In genomic region chr2:61811163-61811506, GRCm38 (mm10) we compare ENCODE assay signal across 7 mouse cellular contexts. TPM values are rescaled to one million over a fixed set of nuclear protein-coding genes. Genes with fewer than 3 reads are reported as not detected.
DNase-seq lines count a peak whose midpoint lies in the region; ATAC-seq and TF ChIP-seq lines count a peak whose summit lies in the region.

No protein-coding gene starts in this region.

- H3K9me3 ChIP-seq in neural tube, embryonic 11.5 days (ENCODE audit: control insufficient read depth, low read length) = no peaks in the 10 kb centered on the region
- no peaks in the 10 kb centered on the region for H3K9me3 ChIP-seq in forebrain, embryonic 12.5 days
- no peaks in the 10 kb centered on the region for H3K9me3 ChIP-seq in liver, embryonic 12.5 days (replicated peaks)
- H3K9me3 ChIP-seq in stomach, postnatal 0 days (ENCODE audit: control insufficient read depth, low read length) = no peaks in the 10 kb centered on the region

- H3K27ac ChIP-seq in neural tube, embryonic 11.5 days (ENCODE audit: low read depth, low read length) = no peak overlapping the region
- peak overlapping the region; percentile 78 for H3K27ac ChIP-seq in forebrain, embryonic 12.5 days
- no peak overlapping the region for H3K27ac ChIP-seq in liver, embryonic 12.5 days
- H3K27ac ChIP-seq in stomach, postnatal 0 days (replicated peaks) = no peak overlapping the region

- H3K27me3 ChIP-seq in neural tube, embryonic 11.5 days (ENCODE audit: control insufficient read depth, insufficient read depth, low read length) = peaks cover 83% of the 10 kb centered on the region
- H3K27me3 ChIP-seq in forebrain, embryonic 12.5 days = peaks cover 72% of the 10 kb centered on the region
- peaks cover 95% of the 10 kb centered on the region for H3K27me3 ChIP-seq in liver, embryonic 12.5 days (replicated peaks)
- peaks cover 32% of the 10 kb centered on the region; the same call in 1 of the 2 replicates for H3K27me3 ChIP-seq in stomach, postnatal 0 days (ENCODE audit: control insufficient read depth, insufficient read depth, low read length)

- H3K4me1 ChIP-seq in neural tube, embryonic 11.5 days (ENCODE audit: control insufficient read depth, insufficient read depth, low read length) = peaks cover 12% of the 10 kb centered on the region; the same call in 1 of the 2 replicates
- peaks cover 25% of the 10 kb centered on the region for H3K4me1 ChIP-seq in forebrain, embryonic 12.5 days
- peaks cover 30% of the 10 kb centered on the region for H3K4me1 ChIP-seq in liver, embryonic 12.5 days
- H3K4me1 ChIP-seq in stomach, postnatal 0 days (replicated peaks; ENCODE audit: control insufficient read depth, insufficient read depth) = no peaks in the 10 kb centered on the region; the same call in 1 of the 2 replicates

- no peak overlapping the region for H3K9ac ChIP-seq in neural tube, embryonic 11.5 days (ENCODE audit: low read length)
- peak overlapping the region; percentile 75 for H3K9ac ChIP-seq in forebrain, embryonic 12.5 days
- H3K9ac ChIP-seq in liver, embryonic 12.5 days = no peak overlapping the region
- H3K9ac ChIP-seq in stomach, postnatal 0 days (ENCODE audit: low read length) = no peak overlapping the region

- peak overlapping the region; percentile 42; the same call in 1 of the 2 replicates for H3K4me3 ChIP-seq in neural tube, embryonic 11.5 days (ENCODE audit: low read depth, low read length)
- peak overlapping the region; percentile 53 for H3K4me3 ChIP-seq in forebrain, embryonic 12.5 days (replicated peaks)
- peak overlapping the region; percentile 48; the same call in 1 of the 2 replicates for H3K4me3 ChIP-seq in liver, embryonic 12.5 days
- peak overlapping the region; percentile 45; the same call in 1 of the 2 replicates for H3K4me3 ChIP-seq in stomach, postnatal 0 days (ENCODE audit: low read depth, low read length)

- H3K36me3 ChIP-seq in neural tube, embryonic 11.5 days (ENCODE audit: control insufficient read depth, insufficient read depth, low read length) = no peaks in the 10 kb centered on the region
- no peaks in the 10 kb centered on the region for H3K36me3 ChIP-seq in forebrain, embryonic 12.5 days (replicated peaks)
- H3K36me3 ChIP-seq in liver, embryonic 12.5 days = no peaks in the 10 kb centered on the region
- H3K36me3 ChIP-seq in stomach, postnatal 0 days (ENCODE audit: control insufficient read depth, insufficient read depth, low read length) = no peaks in the 10 kb centered on the region

- 3% methylated on average over 8 of the region's 8 CpGs for WGBS in neural tube, embryonic 11.5 days
- WGBS in forebrain, embryonic 12.5 days = 4% methylated on average over 8 of the region's 8 CpGs
- 12% methylated on average over 8 of the region's 8 CpGs for whole genome bisulfite sequencing in liver, embryonic 12.5 days (ENCODE audit: insufficient replicate concordance)
- WGBS in stomach, postnatal 0 days = 40% methylated on average over 8 of the region's 8 CpGs

- no peak for TF ChIP-seq CTCF in stomach, postnatal 0 days (IDR thresholded peaks at IDR 0.05; ENCODE audit: low read depth)

- no peak for TF ChIP-seq EP300 in stomach, postnatal 0 days (optimal IDR thresholded peaks at IDR 0.05)

- peak overlapping the region; percentile 78 for H3K4me2 ChIP-seq in neural tube, embryonic 11.5 days (ENCODE audit: low read depth)
- peak overlapping the region; percentile 85 for H3K4me2 ChIP-seq in forebrain, embryonic 12.5 days
- H3K4me2 ChIP-seq in liver, embryonic 12.5 days = peak overlapping the region; percentile 76
- H3K4me2 ChIP-seq in stomach, postnatal 0 days (replicated peaks; ENCODE audit: low read depth) = peak overlapping the region; percentile 81; the same call in 1 of the 2 replicates

- peak; percentile 50 for DNase-seq in neural tube, embryonic 11.5 days (ENCODE audit: low spot score)
- no peak for DNase-seq in neural tube, embryonic 10.5 days (ENCODE audit: extremely low spot score, low spot score)
- no peak for DNase-seq in stomach, postnatal 0 days (ENCODE audit: low spot score)
- DNase-seq in urinary bladder, postnatal 25 days (ENCODE audit: low spot score) = no peak
- no peak for DNase-seq in adipocyte (ENCODE audit: low spot score)

- ATAC-seq in neural tube, embryonic 11.5 days (ENCODE audit: insufficient read depth, low FRiP score, low TSS enrichment) = no peak
- ATAC-seq in forebrain, embryonic 12.5 days (ENCODE audit: low FRiP score) = no peak
- no peak for ATAC-seq in liver, embryonic 12.5 days
- ATAC-seq in stomach, postnatal 0 days (ENCODE audit: low FRiP score, low TSS enrichment) = no peak

RNA-seq across cellular contexts. Expression of gene Tbr1, which starts 8.4 kb away (rescaled TPM):
- polyA plus RNA-seq in neural tube, embryonic 11.5 days (2014; fragmentation: Nextera tagmentation; extraction: Ambion mirVana) = 0.29 and 0.57 TPM in 2 replicates
- polyA plus RNA-seq in forebrain, embryonic 12.5 days (2016; fragmentation: Nextera tagmentation; extraction: Ambion mirVana) = 42.2 and 45.3 TPM in 2 replicates
- polyA plus RNA-seq in liver, embryonic 12.5 days (2016; fragmentation: Nextera tagmentation; extraction: Ambion mirVana) = not detected in 2 replicates
- polyA plus RNA-seq in stomach, postnatal 0 days (2015; fragmentation: Nextera tagmentation; extraction: Ambion mirVana) = not detected in 2 replicates

Comparison
In these comparisons a context has a peak if more than half of its experiments do, and no peak if none do; other contexts are left out.
1. RNA of gene Tbr1, which starts 8.4 kb away (polyA plus RNA-seq): 42.2 to 45.3 TPM in forebrain, embryonic 12.5 days; 0.29 to 0.57 TPM in neural tube, embryonic 11.5 days, not detected in liver, embryonic 12.5 days and not detected in stomach, postnatal 0 days; every median in the first group is over 10 times any median in the second.
2. Peak in every context shown above with its lines, with median percentiles within 50 percentile points of each other: H3K4me2 ChIP-seq and H3K4me3 ChIP-seq.